Mouse (Mus musculus): ENCODE measurements around the gene Gm37240. TPM values are rescaled to one million over a fixed set of nuclear protein-coding genes. Genes with fewer than 3 reads are reported as not detected.
A peak's percentile ranks its signal among the peaks of the same experiment; 100 is the strongest.

Gm37240 gene
- total RNA-seq, 2 experiments from 2014 or later: 0.66 to 1.3 TPM

GRCm38 (mm10) chr3:85203659-85204058 lies 683.7 kb downstream of the Gm37240 start:
- DNase-seq (ENCODE audit: low spot score in 2 of 2): no peak
- intact Hi-C loops (cut with DNase I): no loop called here

- intact Hi-C loops (cut with DNase I): no loop called here
- DNase-seq (ENCODE audit: low spot score in 2 of 2): no peak
Measured at GRCm38 (mm10) chr3:85202726-85203125, 684.6 kb downstream of the Gm37240 start.

- peak in 1 of 2 experiments; percentile 70 for DNase-seq (ENCODE audit: low spot score in 2 of 2)
Measured at GRCm38 (mm10) chr3:85201785-85202184, 685.5 kb downstream of the Gm37240 start.

GRCm38 (mm10) chr3:85198496-85198895 lies 688.8 kb downstream of the Gm37240 start:
- intact Hi-C loops (cut with DNase I): no loop called here
- no peak for DNase-seq (ENCODE audit: low spot score in 2 of 2)

More at GRCm38 (mm10) chr3:85201785-85202184, 685.5 kb downstream of the Gm37240 start:
- intact Hi-C loops (cut with DNase I): no loop called here

GRCm38 (mm10) chr3:85197148-85197547 lies 690.2 kb downstream of the Gm37240 start:
- intact Hi-C loops (cut with DNase I): no loop called here
- no peak for DNase-seq (ENCODE audit: low spot score in 2 of 2)

- no peak for DNase-seq (ENCODE audit: low spot score in 2 of 2)
- intact Hi-C loops (cut with DNase I): no loop called here
Measured at GRCm38 (mm10) chr3:85196591-85196990, 690.7 kb downstream of the Gm37240 start.

GRCm38 (mm10) chr3:85195068-85195481 lies 692.2 kb downstream of the Gm37240 start:
- DNase-seq (ENCODE audit: low spot score in 2 of 2): no peak
- intact Hi-C loops (cut with DNase I): no loop called here

- no peak for DNase-seq (ENCODE audit: low spot score in 2 of 2)
- intact Hi-C loops (cut with DNase I): loop anchor here (5.0 to 10.0 kb wide), 3 partner anchors 125 to 235 kb away; no protein-coding TSS in a partner anchor
Measured at GRCm38 (mm10) chr3:85189791-85190190, 697.5 kb downstream of the Gm37240 start.

GRCm38 (mm10) chr3:85188364-85188763 lies 699.0 kb downstream of the Gm37240 start:
- peak in 1 of 2 experiments; percentile 60 for DNase-seq (ENCODE audit: low spot score in 2 of 2)
- intact Hi-C loops (cut with DNase I): loop anchor here (5.0 to 10.0 kb wide), 3 partner anchors 126 to 234 kb away; no protein-coding TSS in a partner anchor

GRCm38 (mm10) chr3:85186661-85187076 lies 700.6 kb downstream of the Gm37240 start:
- intact Hi-C loops (cut with DNase I): loop anchor here (5.0 to 10.0 kb wide), 3 partner anchors 128 to 232 kb away; no protein-coding TSS in a partner anchor

GRCm38 (mm10) chr3:85185827-85186226 lies 701.5 kb downstream of the Gm37240 start:
- intact Hi-C loops (cut with DNase I): loop anchor here (5.0 to 10.0 kb wide), 3 partner anchors 129 to 231 kb away; no protein-coding TSS in a partner anchor
- DNase-seq (ENCODE audit: low spot score in 2 of 2): no peak

More at GRCm38 (mm10) chr3:85186661-85187076, 700.6 kb downstream of the Gm37240 start:
- DNase-seq (ENCODE audit: low spot score in 2 of 2): peak; percentile 57 to 70

- intact Hi-C loops (cut with DNase I): loop anchor here (5.0 to 10.0 kb wide), 3 partner anchors 130 to 230 kb away; no protein-coding TSS in a partner anchor
- no peak for DNase-seq (ENCODE audit: low spot score in 2 of 2)
Measured at GRCm38 (mm10) chr3:85184916-85185315, 702.4 kb downstream of the Gm37240 start.

GRCm38 (mm10) chr3:85184151-85184550 lies 703.2 kb downstream of the Gm37240 start:
- intact Hi-C loops (cut with DNase I): loop anchor here (10.0 kb wide), 2 partner anchors 131 to 229 kb away; no protein-coding TSS in a partner anchor

GRCm38 (mm10) chr3:85176736-85177135 lies 710.6 kb downstream of the Gm37240 start:
- intact Hi-C loops (cut with DNase I): no loop called here
- DNase-seq (ENCODE audit: low spot score in 2 of 2): no peak

More at GRCm38 (mm10) chr3:85184151-85184550, 703.2 kb downstream of the Gm37240 start:
- no peak for DNase-seq (ENCODE audit: low spot score in 2 of 2)

- no peak for DNase-seq (ENCODE audit: low spot score in 2 of 2)
- intact Hi-C loops (cut with DNase I): no loop called here
Measured at GRCm38 (mm10) chr3:85174542-85175469, 712.5 kb downstream of the Gm37240 start.

GRCm38 (mm10) chr3:85173441-85174071 lies 713.8 kb downstream of the Gm37240 start:
- intact Hi-C loops (cut with DNase I): no loop called here
- DNase-seq (ENCODE audit: low spot score in 2 of 2): no peak

- intact Hi-C loops (cut with DNase I): no loop called here
- DNase-seq (ENCODE audit: low spot score in 2 of 2): no peak
Measured at GRCm38 (mm10) chr3:85172532-85172931, 714.8 kb downstream of the Gm37240 start.

- intact Hi-C loops (cut with DNase I): no loop called here
- DNase-seq (ENCODE audit: low spot score in 2 of 2): no peak
Measured at GRCm38 (mm10) chr3:85172096-85172495, 715.2 kb downstream of the Gm37240 start.

GRCm38 (mm10) chr3:85168816-85169215 lies 718.5 kb downstream of the Gm37240 start:
- no peak for DNase-seq (ENCODE audit: low spot score in 2 of 2)
- intact Hi-C loops (cut with DNase I): no loop called here

- no peak for DNase-seq (ENCODE audit: low spot score in 2 of 2)
- intact Hi-C loops (cut with DNase I): no loop called here
Measured at GRCm38 (mm10) chr3:85164931-85165330, 722.4 kb downstream of the Gm37240 start.

Data from left cerebral cortex, postnatal 36 days (tissue).